Mouse (Mus musculus): ENCODE results near the gene Nkx2-1. TPM values are rescaled to one million over a fixed set of nuclear protein-coding genes. Genes with fewer than 3 reads are reported as not detected.

Nkx2-1 gene
- polyA plus RNA-seq, 2 experiments: not detected

DNA sequence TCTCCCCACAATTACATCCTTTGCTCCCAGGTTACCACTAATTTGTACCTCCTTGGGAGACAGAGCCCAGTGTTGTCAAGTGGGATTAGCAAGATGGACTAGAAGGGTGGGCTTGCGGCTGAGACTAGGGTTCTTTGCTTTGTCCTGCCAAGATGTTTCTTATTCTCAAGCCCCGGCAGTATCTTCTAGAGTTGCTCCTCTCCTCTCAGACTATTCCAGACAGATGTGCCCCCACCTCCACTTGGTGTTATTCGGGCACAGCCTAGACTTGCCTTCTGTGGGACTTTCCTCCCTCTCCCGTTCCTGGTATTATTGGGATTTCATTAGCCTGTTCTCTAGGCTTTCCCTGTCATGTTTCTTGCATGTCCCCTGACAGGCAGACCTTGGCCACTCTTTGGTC, 14.5 kb downstream of the Nkx2-1 start:
- no peak for TF ChIP-seq CTCF (IDR thresholded peaks at IDR 0.05; ENCODE audit: low read depth)
- TF ChIP-seq EP300 (IDR thresholded peaks at IDR 0.05; ENCODE audit: low read depth): no peak
- Histone ChIP-seq H3K4me3 (ENCODE audit: insufficient read depth in 1 of 2, low read depth in 2 of 2, low read length in 2 of 2) (no peak overlapping the region), H3K4me1 (replicated peaks; ENCODE audit: control insufficient read depth in 2 of 2, insufficient read depth in 2 of 2, low read length in 1 of 2) (no peaks in the 10 kb centered on the region), H3K36me3 (replicated peaks; ENCODE audit: control insufficient read depth, insufficient read depth, low read depth) (no peaks in the 10 kb centered on the region), H3K9me3 (ENCODE audit: control insufficient read depth, low read length) (no peaks in the 10 kb centered on the region), H3K9ac (replicated peaks) (no peak overlapping the region), H3K4me2 (ENCODE audit: low read depth) (no peak overlapping the region), H3K27ac (no peak overlapping the region), H3K27me3 (ENCODE audit: control insufficient read depth, insufficient read depth, low read length) (peaks cover 88% of the 10 kb centered on the region)
- ATAC-seq (ENCODE audit: insufficient read depth): no peak
- WGBS (ENCODE audit: insufficient replicate concordance): 22% methylated on average over 4 of the region's 4 CpGs
- DNase-seq (ENCODE audit: low read depth in 3 of 3, low spot score in 3 of 3): no peak

DNA sequence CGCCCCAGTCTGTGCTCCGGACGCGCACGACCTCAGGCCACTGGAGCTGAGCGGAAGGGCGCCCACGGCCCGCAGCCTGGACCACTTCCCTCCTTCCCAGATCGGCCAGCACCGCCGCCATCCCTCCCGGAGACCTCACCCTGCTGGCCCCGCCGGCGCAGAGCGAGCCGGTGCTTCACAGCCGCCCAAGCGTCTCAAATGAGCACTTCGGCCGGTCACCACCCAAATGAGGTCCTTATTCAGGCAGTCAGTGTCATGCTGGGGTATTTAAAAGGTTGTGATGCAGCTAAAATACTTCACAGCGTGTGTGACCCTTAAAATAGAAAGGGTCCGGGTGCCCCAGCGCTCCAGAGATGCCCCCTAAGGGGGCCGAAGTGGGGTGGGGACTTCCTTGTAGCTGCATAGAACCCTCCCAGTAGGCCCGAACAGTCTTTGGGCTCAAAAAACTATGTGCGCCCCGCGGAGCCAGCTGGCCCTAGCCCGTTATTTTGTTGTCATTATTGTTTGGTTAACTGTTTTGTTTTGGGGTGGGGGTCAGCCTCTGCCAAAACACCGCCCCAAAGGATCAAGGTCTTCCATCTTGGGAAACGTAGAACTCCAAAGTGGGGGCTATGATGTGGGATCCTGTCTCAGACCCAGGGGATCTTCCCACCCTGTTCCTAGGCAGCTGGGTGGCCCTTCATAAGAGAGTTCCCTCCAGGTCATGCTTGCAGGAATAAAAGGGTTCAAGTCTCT, 15.4 kb downstream of the Nkx2-1 start:
- Histone ChIP-seq H3K4me2 (ENCODE audit: low read depth) (no peak overlapping the region), H3K36me3 (replicated peaks; ENCODE audit: control insufficient read depth, insufficient read depth, low read depth) (no peaks in the 10 kb centered on the region), H3K27ac (no peak overlapping the region), H3K27me3 (ENCODE audit: control insufficient read depth, insufficient read depth, low read length) (peaks cover 78% of the 10 kb centered on the region), H3K4me1 (replicated peaks; ENCODE audit: control insufficient read depth in 2 of 2, insufficient read depth in 2 of 2, low read length in 1 of 2) (no peaks in the 10 kb centered on the region), H3K9ac (replicated peaks) (no peak overlapping the region), H3K9me3 (ENCODE audit: control insufficient read depth, low read length) (no peaks in the 10 kb centered on the region), H3K4me3 (ENCODE audit: insufficient read depth in 1 of 2, low read depth in 2 of 2, low read length in 2 of 2) (no peak overlapping the region)
- DNase-seq (ENCODE audit: low read depth in 3 of 3, low spot score in 3 of 3) (no peak), ATAC-seq (ENCODE audit: insufficient read depth) (no peak)
- TF ChIP-seq CTCF (IDR thresholded peaks at IDR 0.05; ENCODE audit: low read depth) (no peak), EP300 (IDR thresholded peaks at IDR 0.05; ENCODE audit: low read depth) (no peak)
- WGBS (ENCODE audit: insufficient replicate concordance): under 1% methylated on average over 33 of the region's 33 CpGs

DNA sequence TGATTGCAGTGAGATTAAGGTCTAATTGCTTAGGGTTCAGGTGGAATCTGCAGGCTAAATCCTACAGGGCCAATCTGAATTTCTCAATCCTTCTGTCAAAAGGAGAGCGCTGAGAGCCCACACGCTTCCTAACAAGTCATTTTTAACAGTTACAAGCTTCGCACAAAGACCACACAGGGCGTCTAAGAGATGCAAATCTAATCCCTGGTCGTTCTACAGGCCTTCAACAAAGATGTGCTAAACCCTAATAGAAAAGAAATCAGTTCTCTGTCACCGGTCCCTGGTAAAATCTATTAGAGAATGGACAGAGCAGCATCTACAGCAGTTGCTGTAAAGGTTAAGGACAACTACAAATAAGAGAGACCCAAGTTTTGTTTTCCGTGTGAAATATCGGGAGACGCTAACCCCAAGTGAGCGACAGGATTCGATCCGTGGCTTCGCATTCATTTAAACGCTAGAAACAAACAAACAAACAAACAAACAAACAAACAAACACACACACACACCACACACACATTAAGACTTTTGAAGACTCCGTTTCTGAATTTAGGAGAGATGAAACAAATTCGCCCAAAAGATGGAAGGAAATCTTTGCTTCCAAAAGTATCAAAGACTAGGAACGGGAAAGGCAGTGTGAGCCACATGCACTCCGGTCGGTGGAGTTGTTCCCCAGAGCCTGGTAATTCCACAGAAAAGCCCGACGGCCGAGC, 16.2 kb downstream of the Nkx2-1 start:
- TF ChIP-seq EP300 (IDR thresholded peaks at IDR 0.05; ENCODE audit: low read depth) (no peak), CTCF (IDR thresholded peaks at IDR 0.05; ENCODE audit: low read depth) (no peak)
- H3K4me3 ChIP-seq (ENCODE audit: insufficient read depth in 1 of 2, low read depth in 2 of 2, low read length in 2 of 2): no peak overlapping the region
- no peaks in the 10 kb centered on the region for H3K36me3 ChIP-seq (replicated peaks; ENCODE audit: control insufficient read depth, insufficient read depth, low read depth)
- no peak overlapping the region for H3K4me2 ChIP-seq (ENCODE audit: low read depth)
- no peaks in the 10 kb centered on the region for H3K4me1 ChIP-seq (replicated peaks; ENCODE audit: control insufficient read depth in 2 of 2, insufficient read depth in 2 of 2, low read length in 1 of 2)
- H3K9ac ChIP-seq (replicated peaks): no peak overlapping the region
- no peak overlapping the region for H3K27ac ChIP-seq
- DNase-seq (ENCODE audit: low read depth in 3 of 3, low spot score in 3 of 3) (no peak), ATAC-seq (ENCODE audit: insufficient read depth) (no peak)
- H3K27me3 ChIP-seq (ENCODE audit: control insufficient read depth, insufficient read depth, low read length): peaks cover 71% of the 10 kb centered on the region
- H3K9me3 ChIP-seq (ENCODE audit: control insufficient read depth, low read length): no peaks in the 10 kb centered on the region
- 3% methylated on average over 22 of the region's 22 CpGs for WGBS (ENCODE audit: insufficient replicate concordance)

DNA sequence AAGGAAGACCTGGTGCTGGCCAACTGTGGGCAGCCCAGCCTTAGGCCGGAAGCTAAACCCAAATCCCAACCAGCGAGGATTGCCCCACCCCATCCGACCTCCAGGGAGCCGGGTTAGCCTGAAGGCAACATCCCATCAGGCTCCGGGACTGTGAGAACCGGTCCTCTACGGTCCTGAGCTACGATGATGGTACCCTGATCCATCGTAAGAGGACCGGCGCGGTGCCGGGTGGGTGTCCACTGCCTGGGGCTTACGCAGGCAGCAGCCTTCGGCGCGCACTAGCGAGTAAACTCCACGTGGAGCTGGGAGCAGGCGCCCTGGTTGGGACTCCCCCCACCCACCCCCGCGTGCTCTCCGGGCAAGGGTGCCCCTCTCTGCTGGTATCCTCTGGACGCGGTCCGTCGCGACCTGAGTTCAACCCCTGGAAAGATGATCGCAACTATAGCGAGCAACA, 16.9 kb downstream of the Nkx2-1 start:
- H3K4me1 ChIP-seq (replicated peaks; ENCODE audit: control insufficient read depth in 2 of 2, insufficient read depth in 2 of 2, low read length in 1 of 2): no peaks in the 10 kb centered on the region
- no peaks in the 10 kb centered on the region for H3K9me3 ChIP-seq (ENCODE audit: control insufficient read depth, low read length)
- peaks cover 67% of the 10 kb centered on the region for H3K27me3 ChIP-seq (ENCODE audit: control insufficient read depth, insufficient read depth, low read length)
- no peak overlapping the region for H3K27ac ChIP-seq
- H3K4me3 ChIP-seq (ENCODE audit: insufficient read depth in 1 of 2, low read depth in 2 of 2, low read length in 2 of 2): no peak overlapping the region
- no peak overlapping the region for H3K9ac ChIP-seq (replicated peaks)
- H3K36me3 ChIP-seq (replicated peaks; ENCODE audit: control insufficient read depth, insufficient read depth, low read depth): no peaks in the 10 kb centered on the region
- no peak for TF ChIP-seq CTCF (IDR thresholded peaks at IDR 0.05; ENCODE audit: low read depth)
- TF ChIP-seq EP300 (IDR thresholded peaks at IDR 0.05; ENCODE audit: low read depth): no peak
- DNase-seq (ENCODE audit: low read depth in 3 of 3, low spot score in 3 of 3) (no peak), ATAC-seq (ENCODE audit: insufficient read depth) (no peak)
- H3K4me2 ChIP-seq (ENCODE audit: low read depth): no peak overlapping the region
- 4% methylated on average over 30 of the region's 30 CpGs for WGBS (ENCODE audit: insufficient replicate concordance)

DNA sequence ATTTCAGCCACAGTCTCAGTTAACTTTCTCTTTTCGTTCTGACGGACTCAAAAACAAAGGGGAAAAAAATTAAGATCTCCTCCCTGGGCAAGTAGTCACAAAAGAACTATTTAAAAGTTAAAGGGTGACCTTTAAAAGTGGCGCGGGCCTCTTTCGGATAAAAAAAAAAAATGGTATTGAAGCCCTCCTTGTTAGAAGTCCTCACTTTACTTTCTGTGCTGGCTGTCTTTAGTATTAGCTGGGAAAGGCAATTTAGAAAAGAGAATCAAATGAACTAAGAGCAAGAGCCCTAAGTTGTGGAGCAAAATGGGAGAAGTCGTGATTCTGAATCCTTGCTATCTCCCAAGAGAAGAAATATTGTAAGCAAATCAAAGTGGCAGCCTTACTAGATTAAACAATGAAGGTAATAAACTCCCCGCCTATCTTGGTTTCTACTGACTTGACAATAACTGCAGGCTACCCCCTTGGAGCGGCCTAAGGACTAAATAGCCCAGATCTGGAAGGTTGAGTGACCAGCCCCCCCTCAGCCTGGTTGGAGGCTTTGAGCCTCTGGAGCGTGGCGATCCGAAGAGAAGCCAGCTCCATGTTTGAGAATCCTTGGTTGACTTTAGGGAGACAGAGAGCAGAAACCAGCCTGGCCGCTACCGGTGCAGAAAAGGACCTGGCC, 17.5 kb downstream of the Nkx2-1 start:
- H3K27ac ChIP-seq: no peak overlapping the region
- H3K27me3 ChIP-seq (ENCODE audit: control insufficient read depth, insufficient read depth, low read length): peaks cover 61% of the 10 kb centered on the region
- DNase-seq (ENCODE audit: low read depth in 3 of 3, low spot score in 3 of 3) (no peak), ATAC-seq (ENCODE audit: insufficient read depth) (no peak)
- no peak overlapping the region for H3K4me3 ChIP-seq (ENCODE audit: insufficient read depth in 1 of 2, low read depth in 2 of 2, low read length in 2 of 2)
- H3K36me3 ChIP-seq (replicated peaks; ENCODE audit: control insufficient read depth, insufficient read depth, low read depth): no peaks in the 10 kb centered on the region
- WGBS (ENCODE audit: insufficient replicate concordance): 12% methylated on average over 13 of the region's 13 CpGs
- H3K4me1 ChIP-seq (replicated peaks; ENCODE audit: control insufficient read depth in 2 of 2, insufficient read depth in 2 of 2, low read length in 1 of 2): no peaks in the 10 kb centered on the region
- H3K4me2 ChIP-seq (ENCODE audit: low read depth): no peak overlapping the region
- H3K9me3 ChIP-seq (ENCODE audit: control insufficient read depth, low read length): no peaks in the 10 kb centered on the region
- H3K9ac ChIP-seq (replicated peaks): no peak overlapping the region
- TF ChIP-seq EP300 (IDR thresholded peaks at IDR 0.05; ENCODE audit: low read depth) (no peak), CTCF (IDR thresholded peaks at IDR 0.05; ENCODE audit: low read depth) (no peak)

Measured in liver, embryonic 14.5 days (tissue).